Mouse (Mus musculus): ENCODE results near the gene B4galt5.

Gene B4galt5

DNA sequence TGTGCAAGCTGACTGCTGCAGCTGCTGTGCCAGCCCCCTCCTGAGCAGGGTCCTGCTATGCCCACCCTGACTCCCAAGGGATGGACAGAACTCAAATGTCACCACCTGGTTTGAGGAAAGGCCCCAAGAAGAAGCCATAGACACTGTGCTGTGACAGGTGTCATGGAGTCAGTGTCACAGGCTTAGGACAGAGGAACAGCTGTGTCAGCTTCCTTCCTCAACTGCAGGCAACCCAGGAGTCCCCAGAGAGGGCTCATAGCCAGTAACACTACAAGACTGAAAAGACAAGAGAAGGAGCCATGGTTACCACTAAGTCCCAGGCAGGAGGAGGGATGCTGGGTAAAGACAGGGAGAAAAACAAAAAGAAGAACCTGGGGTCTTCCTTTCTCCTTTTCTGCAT is 7.9 kb upstream of the B4galt5 start:
- no peak for DNase-seq

DNA sequence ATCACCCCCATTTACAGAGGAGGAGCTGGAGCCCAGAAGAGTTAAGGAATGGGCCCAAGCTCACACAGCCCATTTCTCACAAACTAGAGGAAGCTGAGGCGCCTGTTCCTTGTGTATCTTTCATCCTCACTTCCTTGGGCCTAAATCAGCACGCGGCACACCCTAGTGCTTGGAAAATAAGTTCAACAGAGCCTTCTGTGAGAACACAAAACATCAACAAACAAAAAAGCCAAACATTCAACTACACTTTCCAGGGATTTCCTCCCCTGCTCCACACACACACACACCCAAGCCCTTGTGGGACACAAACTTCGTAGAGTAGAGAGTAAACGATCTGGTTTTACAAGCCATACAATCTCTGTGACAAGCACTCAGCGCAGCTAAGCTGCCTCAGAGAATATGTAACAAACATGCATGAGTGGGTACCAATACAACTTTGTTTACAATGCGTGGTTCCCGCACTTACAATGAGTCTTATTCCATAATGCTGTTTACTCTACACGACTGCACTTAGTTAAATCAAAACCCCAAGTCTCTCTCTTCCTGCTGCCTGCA is 5.7 kb upstream of the B4galt5 start:
- no peak for DNase-seq

DNA sequence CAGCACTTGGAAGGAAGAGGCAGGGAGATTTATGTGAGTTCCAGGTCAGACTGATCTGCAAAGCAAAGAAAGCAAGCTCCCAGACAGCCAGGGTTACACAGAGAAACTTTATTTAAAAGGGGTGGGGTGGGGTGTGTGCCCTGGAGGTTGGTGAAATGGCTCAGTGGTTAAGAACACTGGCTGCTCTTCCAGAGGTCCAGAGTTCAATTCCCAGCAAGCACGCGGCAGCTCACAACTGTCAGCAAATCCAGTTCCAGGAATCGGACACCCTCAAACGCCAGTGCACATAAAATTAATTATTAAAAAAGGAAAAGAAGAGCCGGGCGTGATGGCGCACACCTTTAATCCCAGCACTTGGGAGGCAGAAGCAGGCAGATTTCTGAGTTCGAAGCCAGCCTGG is 5.1 kb upstream of the B4galt5 start:
- DNase-seq = no peak

DNA sequence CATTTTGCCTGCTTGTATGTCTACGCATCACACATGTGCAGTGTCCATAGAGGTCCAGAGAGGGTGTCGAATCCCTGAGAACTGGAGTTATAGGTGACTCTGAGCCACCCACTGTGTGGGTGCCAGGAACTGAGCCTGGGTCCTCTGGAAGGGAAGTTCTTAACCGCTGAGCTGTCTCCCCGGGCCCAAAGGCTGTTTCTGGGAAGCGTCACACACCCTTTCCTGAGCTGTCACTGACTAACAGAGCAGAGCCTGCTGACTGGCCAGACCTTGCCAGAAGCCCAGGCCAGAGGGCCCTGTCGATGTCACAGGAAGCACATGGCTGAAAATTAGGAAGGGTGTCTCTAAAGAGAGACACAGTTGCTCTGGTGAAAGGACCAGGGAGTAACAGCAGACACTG is 3.5 kb upstream of the B4galt5 start:
- no peak for DNase-seq

DNA sequence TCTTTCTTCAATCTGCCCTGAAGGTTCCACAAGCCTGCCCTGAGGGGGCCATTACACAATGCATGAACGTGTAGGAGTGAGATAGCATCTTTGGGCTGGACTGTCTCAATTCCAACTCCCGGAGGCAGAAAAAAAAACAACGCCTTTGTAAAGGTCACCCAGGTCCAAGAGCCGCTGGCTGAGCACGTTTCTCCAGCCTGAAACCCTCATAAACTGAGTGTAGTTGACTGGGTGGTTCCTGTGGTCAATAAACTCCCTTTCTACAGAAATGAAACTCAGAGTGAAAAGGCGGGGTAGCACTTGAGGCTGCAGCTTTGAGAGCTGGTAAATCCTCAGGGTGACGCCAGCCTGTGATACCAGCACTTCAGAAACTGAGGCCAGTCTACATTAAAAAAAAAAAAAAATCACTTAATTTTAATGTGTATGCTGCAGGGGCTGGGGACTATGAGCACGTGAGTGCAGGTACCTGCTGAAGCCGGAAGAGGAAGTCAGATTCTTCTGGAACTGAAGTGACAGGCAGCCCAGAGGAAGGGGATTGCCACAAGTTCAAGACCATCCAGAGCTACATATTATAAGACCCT is 2.5 kb upstream of the B4galt5 start:
- no peak for DNase-seq

DNA sequence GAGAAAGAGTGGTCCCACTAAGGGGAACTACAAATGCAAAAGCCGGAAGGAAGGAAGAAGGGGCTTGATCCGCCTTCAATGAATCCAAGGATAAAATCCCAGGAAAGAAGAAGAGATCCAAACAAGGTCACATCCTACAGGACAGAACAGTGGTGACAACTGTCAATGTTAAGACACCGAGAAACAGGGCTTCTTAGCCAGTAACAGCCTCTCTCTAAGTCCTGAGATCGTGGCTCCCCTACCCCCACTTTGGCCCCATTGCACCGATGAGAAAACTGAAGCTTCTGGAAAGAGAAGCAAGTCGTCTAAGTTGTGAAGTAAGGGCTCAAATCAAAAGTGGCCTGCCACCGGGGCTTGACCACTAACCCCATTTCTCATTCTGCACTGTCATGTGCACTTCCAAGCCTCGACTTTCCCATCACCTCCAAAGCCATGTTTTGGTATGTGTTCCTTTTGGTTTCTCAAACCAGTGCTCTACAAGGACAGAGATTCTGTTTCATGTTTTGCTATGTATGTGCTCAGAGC is 1.2 kb upstream of the B4galt5 start:
- DNase-seq = no peak

DNA sequence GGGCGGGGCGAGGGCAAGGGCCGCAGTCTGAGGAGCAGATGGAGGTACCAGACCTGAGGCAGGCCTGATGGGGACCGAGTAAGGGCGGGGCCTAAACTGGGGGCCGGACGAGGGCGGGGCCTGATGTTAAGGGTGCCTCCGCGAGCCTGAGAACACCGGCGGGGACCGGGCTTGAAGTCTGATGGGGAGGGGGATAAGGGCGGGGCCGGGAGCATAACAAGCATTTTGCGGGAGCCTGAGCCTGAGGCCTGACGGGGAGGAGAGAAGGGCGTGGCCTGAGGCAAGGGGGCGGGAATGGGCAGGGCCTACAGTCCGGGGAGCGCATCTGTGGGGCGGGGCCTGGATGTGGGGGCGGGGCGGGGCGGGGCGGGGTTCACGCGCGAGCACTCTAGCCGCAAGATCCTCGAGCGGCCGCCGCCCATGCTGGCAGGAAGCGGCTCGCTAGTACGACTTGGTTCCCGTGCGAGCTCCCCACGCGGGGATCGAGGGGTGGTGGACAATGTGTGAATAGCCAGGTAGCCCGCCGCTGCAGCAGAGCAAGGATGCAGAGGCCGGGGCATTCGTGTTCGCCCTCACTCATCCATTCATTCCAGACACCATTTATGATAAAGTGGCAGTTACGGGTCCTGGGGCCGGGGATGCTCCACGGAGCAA is 427 bp upstream of the B4galt5 start:
- DNase-seq = peak; percentile 98 to 99

DNA sequence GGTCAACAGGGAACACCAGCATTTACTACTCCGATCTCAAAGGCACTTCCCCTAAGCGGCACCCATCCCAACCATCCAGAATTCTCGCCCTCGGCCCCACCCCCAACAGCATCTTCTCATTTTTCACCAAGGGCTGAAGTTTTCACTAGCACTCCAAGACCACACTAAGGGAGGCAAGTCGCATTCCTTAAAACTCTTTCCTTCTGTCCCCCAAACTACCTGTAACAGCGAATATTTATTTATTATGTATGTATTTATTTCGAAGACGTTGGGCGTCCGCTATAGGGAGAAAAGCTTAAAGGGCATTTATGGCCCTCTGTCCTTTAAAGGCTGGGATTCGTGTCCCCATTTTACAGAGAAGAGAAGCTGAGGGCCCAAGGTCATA is 1.0 kb downstream of the B4galt5 start:
- peak; percentile 59 to 60 for DNase-seq

DNA sequence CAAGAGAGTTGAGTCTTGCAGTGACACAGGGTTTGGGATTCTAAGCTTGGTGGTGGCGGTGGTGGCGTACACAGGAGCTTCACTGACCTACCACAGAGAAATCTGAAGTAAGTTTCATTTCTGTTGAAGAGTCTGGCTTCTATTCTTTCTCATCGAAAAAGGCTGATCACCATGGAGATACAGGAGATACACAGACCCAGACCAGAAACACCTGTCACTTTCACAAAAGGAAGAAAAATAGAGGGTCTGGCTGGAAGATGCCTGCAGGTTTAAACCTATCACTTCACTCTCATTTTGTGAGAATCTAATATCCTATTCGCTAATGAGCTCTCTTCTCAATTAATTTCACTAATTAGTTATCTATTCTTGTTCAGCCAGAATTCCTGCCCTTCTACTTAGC is 1.6 kb downstream of the B4galt5 start:
- DNase-seq = no peak

DNA sequence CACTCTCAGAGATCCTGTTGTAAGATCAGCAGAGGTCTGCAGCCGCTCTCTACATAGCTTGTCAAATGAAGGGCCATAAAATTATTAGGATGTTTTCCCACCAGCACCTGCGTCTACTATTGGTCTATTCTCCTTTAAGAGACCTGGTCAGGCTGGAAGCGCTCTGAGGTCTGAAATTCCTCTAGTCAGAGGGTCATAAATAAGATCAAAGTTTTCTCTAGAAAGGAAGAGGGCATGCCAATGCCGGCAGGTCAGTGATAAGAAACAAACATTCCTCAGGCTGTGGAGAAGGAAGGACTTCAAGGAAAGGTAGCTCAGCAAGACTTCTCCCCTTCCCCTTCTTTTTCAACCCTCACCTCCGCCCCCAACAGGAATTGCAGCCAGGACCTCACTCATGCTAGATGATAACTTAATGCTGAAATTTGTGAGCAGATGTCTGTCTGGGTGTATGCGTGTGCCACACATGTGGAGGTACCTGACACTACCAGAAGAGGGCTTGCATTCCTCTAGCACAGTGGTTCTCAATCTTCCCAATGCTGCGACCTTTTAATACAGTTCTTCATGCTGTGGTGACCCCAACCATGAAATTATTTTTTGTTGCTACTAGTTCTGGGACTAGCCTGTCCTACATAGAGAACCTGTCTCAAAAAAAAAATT is 3.3 kb downstream of the B4galt5 start:
- DNase-seq = no peak

DNA sequence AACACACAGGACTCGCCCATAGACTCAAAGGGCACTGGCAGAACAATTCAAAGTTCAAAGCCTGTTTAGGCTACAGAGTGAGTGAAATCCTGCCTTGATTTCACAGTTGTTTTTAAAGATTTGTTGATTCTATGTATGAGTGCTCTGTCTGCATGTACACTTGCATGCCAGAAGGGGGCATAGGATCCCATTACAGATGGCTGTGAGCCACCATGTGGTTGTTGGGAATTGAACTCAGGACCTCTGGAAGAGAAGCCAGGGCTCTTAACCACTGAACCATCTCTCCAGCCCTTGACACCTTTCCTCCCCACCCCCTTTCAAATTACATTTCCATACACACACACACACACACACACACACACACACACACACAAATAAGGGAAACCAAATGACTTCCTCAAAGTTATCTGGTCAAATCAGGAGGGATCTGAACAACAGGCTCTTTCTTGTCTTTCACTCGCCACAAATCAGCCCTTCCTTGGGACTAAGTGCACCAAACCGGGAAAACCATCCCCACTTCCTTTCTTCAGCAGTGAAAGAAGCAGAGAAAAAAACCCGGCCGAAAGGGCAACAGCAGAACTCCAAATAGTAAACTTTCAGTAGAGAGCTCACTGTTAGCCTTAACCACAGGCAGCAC is 4.0 kb downstream of the B4galt5 start:
- no peak for DNase-seq

DNA sequence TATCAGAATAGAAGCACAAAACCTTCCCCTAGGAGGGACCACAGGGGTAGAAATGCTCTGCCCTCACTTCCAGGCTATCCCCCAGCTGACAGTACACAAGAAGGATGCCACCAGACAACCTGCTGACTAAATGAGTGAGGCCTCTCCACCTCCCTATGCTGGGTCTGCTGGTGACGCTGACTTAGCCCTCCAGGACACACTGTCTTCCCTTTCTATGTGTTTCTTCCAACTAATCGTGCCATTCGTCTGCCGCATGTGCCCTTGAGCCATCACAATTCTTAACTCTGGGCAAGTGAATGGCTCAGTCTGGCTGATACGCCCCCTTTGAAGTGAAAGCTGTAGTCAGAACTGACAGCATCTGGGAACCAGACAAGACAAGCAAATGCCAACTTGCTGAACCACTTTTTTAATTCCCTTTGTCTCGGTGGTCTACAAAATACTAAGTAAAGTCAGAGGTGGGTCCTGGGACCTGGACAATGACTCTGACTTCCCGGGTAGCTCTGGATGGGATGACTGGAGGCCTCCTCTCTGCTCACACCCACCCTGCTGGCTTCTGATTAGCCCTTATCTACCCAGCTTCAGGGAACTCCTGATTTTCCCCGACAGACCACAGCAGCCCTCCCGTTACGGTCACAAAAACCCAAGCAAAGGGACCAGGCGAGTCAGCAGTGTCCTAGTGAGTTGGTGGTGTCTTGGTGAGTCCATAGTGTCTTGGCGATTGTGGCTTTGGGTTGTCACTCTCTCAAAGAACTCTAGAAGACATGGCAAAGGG is 5.4 kb downstream of the B4galt5 start:
- no peak for DNase-seq

DNA sequence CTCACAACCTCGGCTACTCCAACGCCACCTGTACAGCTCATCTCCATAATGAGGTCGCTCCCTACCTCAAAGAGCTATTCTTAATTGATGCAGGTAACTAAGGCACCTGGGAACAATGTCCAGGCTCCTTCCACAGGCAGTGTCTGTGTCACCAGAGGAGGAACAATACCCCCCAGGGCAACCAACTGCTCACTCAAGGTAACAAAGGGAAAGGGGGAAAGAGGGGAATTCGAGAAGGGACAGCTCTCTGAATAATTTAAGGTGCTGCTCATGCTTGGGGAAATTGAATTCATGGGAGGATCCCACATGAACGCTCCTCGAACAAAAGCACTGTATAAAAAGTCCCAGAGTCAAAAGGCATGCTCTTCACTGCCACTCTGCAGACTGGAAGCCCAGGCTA is 6.1 kb downstream of the B4galt5 start:
- DNase-seq = no peak

DNA sequence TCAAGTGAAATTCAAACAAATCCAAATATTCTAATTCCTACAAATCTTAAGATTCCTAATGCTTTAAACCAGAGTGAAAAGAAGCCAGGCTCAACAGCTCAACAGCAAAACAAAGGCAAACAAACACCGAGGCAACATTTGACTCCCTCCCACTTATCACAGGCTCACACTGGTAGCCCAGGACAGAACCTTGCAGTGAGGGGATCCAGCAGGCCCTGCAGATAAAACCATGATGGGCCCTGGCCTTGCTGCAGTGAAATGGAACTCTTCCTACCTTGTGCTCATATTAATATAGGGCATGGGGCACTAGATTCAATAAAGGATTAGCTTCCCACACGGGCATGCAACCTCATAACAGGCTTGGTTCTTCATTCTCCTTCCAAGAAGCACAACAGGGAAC is 11.4 kb downstream of the B4galt5 start:
- no peak for DNase-seq

DNA sequence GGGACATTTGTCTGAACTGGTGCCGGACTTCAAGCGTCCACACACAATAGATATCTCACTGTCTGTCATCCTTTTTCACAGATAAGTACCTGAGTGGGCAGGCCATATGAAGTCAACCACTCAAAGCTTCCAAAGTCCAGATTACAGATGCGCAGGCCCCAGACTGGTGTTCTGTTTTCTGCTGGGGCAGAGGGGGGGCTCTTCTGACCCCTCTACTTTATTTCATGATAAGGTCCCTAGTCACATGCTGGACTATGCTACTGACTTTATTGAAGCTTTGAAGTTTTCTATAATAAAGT is 11.8 kb downstream of the B4galt5 start:
- DNase-seq = no peak

DNA sequence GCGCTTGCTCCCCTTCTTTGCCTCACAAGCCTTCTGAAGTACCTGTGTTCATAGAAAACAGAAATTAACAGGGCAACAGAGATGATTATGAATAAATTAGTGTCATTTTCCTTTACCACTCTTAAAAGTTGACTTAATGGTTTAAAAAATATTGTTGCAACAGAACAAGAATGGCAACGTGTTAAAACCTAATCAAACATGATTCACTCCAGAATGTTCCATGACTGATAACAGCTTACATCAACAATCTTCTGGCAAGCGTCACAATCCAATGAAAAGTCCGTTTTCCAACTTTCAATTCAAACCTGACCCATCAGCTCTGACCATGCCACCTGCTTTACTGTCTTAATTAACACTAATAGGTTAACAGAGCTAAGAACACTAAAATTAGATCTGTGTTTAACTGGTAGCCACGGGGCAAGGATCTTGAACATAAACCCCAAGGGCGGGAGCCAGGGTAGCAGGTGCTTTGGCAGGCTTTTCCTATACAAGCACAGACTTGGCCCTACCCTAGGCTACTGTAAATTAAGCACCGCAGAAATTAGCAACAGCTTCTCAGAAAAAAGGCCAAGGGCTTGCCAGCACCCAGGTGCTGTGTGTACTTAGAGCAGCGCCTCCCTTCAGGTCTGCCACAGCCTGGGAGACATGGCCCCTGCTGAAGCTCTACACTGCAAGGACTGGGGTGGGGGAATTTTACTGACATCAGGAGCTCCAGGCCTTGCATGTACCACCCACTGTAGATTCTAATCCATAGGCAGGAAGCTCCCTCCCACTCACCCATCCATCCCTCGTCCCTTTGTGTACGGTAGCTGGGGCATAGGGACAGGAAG is 12.4 kb downstream of the B4galt5 start:
- DNase-seq = peak; percentile 72 to 79

DNA sequence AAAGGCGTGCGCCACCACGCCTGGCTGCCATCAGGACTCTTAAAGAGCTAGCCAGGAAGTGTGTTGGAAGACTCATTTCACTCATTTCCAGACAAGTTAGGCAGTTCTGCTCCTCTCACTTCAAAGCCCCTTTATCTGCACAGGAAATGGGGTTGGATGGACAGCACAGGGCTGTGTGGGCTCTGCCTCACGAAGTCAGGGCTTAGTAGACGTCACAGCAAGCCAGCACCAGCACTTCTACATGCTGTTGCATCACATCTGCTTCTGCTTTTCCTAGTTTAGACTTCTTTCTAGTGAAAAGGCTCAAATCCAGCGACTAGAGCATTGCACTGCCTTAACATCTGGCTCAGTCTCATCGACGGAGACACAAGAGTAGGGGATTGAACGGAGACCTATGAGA is 13.9 kb downstream of the B4galt5 start:
- DNase-seq = no peak

DNA sequence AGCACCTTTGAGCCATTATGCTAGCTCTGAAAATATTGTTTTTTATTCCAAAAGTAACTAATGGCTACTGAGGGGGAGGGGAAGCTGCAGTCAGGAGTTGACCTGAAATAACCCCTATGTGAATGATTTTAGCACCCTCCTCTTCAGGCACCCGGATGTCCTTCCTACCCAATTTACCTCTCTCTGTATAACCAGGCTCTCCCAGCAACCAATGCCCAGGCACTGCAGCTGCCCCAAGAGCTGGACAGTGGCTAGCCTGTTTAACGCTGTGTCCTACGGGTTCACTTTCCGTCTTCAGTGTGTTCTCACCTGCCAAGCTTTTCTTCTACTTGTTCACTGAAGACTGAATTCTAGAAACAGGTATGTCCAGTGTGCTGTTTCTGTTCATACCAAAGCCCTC is 14.7 kb downstream of the B4galt5 start:
- no peak for DNase-seq

DNA sequence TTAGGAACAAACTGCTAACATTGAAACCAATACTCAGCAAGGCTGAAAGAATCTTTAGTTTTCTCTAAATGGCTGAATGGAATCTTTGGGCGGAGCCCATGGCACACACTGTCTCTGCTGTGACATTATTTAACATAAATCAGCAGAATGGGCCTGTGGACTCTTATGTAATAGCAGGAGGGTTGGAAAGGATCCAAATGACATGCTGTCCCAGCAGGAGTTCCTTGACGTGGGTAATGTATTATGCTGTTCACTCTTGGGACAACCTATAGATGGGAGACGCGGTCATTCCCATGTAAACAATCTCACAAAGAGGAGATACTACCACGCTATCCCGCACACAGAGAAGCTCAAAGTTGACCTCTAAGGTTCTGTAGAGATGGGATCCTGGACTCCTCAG is 15.5 kb downstream of the B4galt5 start:
- DNase-seq = no peak

DNA sequence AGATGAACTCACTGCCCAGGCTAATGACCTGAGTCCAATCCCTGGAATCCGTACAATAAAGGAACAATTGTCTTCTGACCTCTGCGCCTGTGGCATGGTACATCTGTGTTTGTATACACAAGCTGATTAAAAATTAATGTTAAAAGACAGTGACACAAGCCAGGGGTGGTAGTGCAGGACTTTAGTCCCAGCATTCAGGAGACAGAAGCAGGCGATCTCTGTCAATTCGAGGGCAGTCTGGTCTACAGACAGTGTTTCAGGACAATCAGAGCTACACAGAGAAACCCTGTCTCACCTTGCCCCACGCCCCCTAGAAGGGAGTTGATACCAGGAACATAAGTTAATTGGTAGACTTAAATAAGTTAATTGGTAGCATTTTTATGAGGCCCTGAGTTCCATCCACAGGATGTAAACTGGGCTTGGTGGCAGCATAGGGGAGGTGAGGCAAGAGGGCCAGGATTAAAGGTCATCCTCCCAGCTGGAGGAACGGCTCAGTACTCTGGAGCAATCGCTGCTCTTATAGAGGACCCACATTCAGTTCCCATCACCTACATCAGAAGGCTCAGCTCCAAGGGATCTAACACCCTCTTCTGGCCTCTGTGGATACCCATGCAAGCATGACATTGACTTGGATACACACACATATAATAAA is 16.5 kb downstream of the B4galt5 start:
- no peak for DNase-seq

DNA sequence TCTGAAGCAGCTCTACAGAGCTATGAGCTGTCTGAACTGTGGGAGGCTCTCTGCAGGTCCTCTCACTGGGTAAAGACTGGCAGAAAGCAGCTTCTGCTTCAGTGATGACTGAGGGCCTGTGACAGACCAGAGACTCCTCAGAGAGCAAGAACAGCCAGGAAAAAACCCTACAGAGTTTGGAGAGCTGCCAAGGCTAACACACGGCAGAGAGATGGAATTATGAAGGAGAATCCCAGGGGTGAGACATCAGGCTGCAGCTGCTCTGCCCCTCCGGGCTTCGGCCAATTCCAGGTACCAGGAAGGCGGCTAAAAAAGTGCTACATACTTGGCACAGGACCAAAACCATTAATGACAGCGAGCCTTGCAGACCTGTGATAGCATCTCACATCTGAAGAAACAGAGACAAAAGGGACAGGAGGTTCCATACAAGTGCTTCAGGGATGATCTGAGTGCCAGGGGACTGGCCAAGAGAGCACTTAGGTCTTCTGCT is 17.5 kb downstream of the B4galt5 start:
- DNase-seq = peak; percentile 72 to 75

All from cerebellum, postnatal 10 days (tissue).